Mouse (Mus musculus) adrenal gland, postnatal 14 days (tissue): ENCODE measurements at regions not wholly inside any gene's neighbourhood (a gene's known extent, or its start where the extent isn't known, plus 50 kb on each side); places are given as distances from the start of the nearest gene placed in this dataset.
"Not testable (repeated sequence)": the region's sequence is repeated elsewhere in the genome, so short reads cannot be mapped to it uniquely, and the experiment has no call there.

ENCODE experiments used
- DNase-seq: peaks from one replicate; pipeline ENCODE4 v3.0.0; 2021; ENCODE audit warnings: mixed read lengths

- DNase-seq, result no peak
Measured at GRCm38 (mm10) chr10:96372616-96373346, 236.4 kb downstream of the Gm5426 start.

DNA sequence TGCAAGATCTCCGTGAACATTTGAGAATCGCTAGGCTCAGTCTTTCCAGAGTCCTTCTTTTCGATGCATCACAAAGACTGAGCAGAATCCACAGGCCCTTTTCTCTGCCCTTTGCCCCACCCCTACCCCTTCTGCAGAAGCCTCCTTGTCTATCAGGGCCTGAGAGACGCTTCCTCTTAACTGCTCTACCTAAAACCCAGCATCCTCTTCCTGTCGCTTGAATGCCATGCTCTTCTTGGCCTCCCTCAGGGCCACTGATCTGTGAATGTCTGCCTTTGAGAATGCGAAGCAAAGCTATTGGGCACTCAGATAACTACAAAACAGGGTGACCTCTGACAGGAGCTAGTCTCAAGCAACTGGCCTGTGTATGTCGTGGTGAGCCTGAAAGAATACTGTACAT lies 237.1 kb downstream of the Gm5426 start:
- no peak for DNase-seq

- no peak for DNase-seq
Measured at GRCm38 (mm10) chr10:96374293-96375069, 238.1 kb downstream of the Gm5426 start.

- DNase-seq, result no peak
Measured at GRCm38 (mm10) chr10:96375070-96375447, 238.7 kb downstream of the Gm5426 start.

DNA sequence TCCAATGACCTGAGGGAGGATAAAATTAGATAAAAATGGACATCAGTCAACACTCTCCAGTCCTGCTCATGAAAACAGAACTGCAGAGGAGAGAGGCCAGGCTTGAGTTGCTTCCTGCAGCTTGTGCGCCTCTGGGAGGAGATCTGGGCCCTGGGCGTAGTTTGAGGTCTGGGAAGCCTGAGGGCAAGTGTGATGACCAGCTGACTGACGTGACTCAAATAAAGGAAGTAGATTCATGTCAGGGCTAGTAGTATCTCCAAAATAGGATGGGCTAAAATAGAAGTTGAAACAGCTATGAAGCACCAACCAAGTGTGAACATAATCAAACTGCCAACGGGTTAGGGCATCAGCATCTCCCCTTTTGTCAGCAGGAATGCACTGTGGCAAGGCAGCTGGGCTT lies 239.3 kb upstream of the Btg1 start:
- DNase-seq, result peak; percentile 14

DNA sequence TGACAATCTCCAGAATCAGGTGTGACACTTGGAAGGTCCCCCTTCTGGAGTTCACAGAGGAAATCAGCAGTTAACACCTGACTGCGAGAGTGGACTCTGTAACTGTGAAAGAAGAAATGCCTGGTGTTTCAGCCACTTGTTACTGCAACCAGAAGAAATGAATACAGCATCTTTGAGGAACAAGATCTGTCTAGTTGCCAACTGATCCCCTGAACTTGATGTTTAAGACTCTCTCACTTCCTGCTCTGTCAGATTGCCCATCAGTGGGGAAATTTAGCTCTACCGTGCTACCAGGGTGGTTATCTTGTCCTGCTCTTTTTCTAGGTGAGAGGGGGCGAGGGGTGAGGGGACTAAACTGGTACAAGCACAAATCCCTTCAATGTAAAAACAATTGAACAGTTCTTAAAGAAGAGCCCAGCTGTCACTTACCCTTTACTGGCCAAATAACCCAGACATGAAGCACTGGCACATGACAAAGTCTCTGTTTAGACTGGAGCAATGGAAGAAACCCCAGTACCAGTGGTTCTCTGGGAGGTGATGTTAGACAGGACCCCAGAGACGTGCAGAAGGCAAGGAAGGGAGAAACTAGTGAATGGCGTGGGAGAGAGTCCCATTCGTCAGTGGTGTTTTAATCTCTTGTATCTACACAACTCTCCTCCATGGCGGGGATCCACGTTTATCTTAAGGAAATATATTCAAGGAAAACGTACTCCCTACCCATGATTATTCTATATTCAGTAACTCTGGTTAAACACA lies 237.6 kb upstream of the Btg1 start:
- no peak for DNase-seq

- no peak for DNase-seq
Measured at GRCm38 (mm10) chr10:96381664-96382063, 235.1 kb upstream of the Btg1 start.

DNA sequence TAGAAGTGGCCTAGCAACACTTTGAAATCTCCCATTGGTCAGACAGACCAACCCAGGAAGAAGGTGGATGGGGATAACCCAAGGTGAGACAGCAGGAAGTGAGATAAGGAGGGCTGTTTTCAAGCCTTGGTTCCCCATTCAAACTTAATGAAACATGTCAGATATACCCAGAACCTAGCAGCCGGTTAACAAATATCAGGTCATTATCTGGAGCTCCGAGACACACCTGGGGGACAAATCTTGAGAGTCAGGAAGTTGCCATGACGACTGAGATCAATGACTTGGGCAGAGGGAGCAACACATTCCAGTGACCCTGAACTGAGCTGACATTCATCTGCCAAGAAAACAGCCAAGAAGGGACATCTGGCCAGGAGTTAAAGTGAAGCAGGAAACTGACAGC lies 225.1 kb upstream of the Btg1 start:
- no peak for DNase-seq

- no peak for DNase-seq
Measured at GRCm38 (mm10) chr10:96392836-96393235, 224.0 kb upstream of the Btg1 start.

DNA sequence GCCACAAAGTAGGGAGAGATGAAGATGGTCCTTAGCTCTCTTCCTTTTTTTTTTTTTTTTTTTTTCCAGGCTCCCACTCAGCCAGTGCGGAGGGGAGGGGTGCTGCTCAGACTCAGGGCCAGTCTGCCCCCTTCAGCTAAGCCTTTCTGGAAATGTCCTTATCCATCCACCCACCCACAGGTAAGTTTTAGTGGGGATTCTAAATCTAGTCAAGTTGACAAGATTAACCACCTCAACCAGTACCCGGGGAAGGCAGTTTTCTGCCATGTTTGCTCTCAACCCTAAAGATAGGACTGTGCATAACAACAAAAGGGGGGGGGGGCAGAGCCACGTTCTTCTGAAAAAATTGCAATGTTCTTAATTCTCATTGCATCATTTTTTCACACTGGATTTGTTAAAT lies 222.6 kb upstream of the Btg1 start:
- DNase-seq, result no peak

DNA sequence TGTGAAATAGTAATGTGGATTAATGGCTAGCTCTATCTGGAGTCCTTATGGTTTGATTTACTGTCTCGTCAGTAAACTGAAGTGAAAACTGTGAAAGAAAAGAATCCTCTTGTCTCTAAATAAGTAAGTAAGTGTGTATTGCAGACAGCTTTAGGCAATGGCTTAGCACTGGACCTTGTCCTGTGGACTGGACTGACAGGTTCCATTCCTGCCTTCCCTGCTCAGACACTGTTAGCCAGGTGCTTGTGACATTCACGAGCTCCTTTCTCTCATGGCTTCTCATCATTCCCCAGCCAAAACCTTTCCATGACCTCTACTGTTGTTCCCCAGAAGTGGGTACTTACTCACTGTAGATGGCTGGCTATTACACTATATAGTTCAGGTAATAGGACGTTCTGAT lies 221.8 kb upstream of the Btg1 start:
- DNase-seq, result no peak

DNA sequence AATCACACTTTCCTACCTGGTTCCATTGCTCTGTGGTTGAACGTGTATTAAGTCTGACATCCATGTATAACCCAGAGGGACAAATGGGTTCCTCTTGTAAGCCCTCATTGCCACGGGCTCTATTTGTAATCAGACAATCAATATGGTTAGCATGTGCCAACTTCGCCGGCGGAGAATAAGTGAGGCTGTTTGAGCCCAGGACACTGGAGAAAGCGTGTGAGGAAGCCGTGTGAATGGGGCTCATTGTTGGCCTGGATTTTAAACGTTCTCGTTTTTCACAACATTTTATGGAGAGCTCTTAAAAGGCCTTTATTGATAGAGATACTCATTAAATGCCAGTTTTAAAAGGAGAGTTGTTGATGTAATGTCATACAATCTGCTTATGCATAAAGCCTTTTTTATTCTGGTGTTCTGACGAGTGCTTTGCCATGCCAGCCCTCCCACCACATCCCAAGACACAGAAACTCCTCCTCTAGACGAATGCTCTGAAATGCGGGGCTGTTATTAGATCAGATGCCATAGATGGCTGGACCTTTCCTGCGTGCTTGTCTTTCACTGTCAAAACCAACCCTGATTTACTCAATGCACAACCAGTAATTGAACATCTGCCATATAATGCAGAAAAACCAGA lies 218.8 kb upstream of the Btg1 start:
- DNase-seq, result no peak

- no peak for DNase-seq
Measured at GRCm38 (mm10) chr10:96398562-96399288, 218.1 kb upstream of the Btg1 start.

DNA sequence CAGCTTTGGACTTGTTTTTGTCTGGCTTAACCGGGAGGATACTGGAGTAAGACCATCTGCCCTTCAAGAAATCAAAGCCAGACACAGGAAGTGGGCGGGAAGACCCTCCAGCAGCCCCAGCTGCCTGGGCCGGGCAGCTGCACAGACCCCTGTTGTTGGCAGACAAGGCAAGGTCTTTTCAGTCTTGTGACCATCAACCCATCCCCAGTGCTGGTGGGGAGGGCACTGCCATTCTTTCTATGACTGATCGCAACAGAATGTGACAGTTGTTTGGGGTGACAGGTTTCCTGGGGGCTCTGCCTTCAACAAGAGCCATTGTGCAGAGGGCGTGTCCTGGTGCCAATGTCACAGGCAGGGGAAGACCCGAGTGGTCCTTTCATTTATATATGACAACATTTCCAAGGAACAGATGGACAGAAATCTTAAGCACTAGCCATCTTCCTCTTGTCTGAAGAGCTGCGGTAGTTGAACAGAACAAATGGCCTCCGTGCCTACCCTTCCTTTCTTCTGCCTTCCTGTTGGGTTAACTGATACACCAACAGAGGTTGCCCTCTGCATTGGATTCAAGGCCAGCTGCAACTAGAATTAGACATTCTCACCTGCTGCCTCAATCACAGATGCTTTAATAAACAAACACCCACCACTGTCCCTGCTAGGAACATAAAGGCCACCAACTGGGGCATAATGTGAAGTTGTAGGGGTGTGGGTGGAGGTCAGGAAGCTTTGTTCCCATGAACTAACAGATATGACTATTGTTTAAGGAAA lies 217.0 kb upstream of the Btg1 start:
- no peak for DNase-seq

DNA sequence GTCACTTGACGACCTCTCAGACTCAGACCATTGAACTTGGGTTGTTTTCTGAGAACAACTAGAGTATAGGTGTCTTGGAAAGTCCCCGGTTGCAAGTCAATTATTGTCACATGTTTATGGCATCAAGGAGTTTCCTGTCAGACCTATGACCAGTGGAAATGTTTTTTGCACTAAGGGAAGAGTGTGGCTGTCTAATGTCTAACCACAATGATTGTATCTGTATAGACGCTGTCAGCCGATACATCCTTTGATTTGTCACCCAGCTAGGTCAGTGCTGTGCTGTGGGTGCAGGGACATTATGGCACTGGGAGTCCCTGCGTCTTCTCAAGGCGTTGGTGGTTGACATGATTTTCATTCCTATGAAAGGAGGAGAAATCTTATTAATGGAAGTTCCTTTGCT lies 216.0 kb upstream of the Btg1 start:
- no peak for DNase-seq

DNA sequence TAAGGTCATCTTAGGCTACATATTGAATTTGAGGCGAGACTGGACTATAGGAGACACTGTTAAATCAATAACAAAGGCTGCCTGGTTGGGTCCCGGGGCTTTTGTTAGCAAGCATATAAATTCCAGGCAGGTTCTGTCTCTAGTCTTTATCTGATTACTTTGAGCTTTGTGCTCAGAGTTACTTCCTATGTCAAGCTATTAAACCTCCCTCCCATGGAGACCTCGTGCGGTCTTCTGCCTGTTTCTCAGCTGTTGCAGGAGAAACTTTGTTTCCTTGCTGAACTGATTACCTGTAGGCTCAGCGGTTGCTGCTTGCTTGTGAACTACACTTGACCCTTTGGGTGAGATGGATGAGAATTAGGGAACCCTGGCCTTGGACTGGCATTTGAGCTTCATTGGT lies 210.5 kb upstream of the Btg1 start:
- DNase-seq, result no peak

- no peak for DNase-seq
Measured at GRCm38 (mm10) chr10:96407846-96408245, 209.0 kb upstream of the Btg1 start.

- DNase-seq, result no peak
Measured at GRCm38 (mm10) chr10:96408250-96408649, 208.6 kb upstream of the Btg1 start.

GRCm38 (mm10) chr10:96410028-96410427 lies 206.8 kb upstream of the Btg1 start:
- no peak for DNase-seq

DNA sequence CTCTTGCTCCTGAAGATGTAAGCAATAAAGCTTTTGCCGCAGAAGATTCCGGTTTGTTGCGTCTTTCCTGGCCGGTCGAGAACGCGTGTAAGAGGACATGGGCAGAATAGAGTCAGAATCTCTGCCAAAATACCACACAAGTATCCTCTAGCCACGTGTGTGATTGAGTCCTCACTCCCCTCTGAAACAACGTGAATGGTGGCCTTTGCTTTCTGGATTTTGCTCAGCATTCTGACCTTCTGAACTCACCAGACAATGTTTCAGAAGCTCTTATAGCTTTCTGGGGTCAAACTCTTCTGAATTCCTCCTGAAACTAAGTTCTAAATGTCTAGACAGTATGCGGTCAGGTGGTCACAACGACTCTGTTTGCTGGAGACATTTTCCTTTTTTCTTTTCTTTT lies 202.0 kb upstream of the Btg1 start:
- DNase-seq, result no peak

DNA sequence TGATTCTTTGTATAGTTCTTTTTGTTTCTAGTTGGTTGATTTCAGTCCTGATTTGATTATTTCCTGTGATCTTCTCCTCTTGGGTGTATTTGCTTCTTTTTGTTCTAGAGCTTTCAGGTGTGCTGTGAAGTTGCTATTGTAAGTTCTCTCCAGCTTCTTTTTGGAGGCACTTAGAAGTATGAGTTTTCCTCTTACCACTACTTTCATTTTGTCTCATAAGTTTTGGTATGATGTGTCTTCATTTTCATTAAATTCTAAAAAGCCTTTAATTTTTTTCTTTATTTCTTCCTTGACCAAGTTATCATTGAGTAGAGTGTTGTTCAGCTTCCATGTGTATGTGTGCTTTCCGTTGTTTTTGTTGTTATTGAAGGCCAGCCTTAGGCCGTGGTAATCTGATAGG lies 195.3 kb upstream of the Btg1 start:
- DNase-seq, result not testable (repeated sequence)
